Mouse (Mus musculus) frontal cortex, postnatal 10 days (tissue): Measurements from ENCODE around the gene Shpk.

ENCODE experiments used
- DNase-seq, 2 experiments: peaks; one replicate each; pipeline ENCODE4 v3.0.0; 2022; ENCODE audit warnings: low spot score in 2 of 2, mixed read lengths in 1 of 2

Gene Shpk

DNA sequence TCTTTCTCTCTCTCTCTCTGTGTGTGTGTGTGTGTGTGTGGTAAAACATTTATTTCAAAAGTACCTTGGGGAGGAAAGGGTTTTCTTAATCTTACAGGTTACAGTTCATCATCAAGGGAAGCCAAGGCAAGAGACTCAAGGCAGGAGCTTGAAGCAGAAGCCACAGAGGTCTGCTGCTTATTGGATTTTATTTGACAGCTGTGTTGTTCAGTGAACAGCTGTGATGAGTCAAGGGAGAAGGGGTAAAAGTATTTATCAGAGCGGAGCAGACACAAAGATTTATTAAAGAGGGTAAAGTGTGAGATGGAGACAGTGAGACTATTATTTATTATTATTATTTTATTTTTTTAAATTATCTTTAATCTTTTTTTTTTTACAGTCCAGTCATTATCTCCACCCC, 62.1 kb downstream of the Shpk start:
- no peak for DNase-seq

DNA sequence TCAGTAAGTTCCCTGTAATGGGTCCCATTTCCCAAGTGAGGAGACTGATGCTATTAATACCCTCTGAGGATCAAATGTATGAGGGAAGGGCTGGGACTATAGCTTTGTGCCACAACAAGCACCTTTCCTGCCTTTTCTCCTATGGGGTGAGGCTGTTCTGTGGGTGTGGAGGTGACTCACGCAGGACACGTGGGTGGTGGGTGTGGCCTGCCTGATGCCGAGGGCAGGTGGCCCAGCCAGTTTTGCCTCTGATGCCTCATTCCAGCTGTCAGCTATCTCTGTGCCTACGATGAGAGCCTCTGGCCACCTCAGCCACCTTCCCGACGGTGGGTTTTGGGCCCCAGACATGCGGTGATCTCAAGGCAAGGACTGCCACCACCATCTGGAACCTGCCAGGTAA, 68.0 kb downstream of the Shpk start, which contains the start of gene Trpv3:
TSS of gene Trpv3 (plus strand) at position 122 of the 400 bp plus-strand sequence.
- no peak for DNase-seq
